Mouse (Mus musculus): ENCODE measurements around the gene Qtrt2.

Gene Qtrt2

GRCm38 (mm10) chr16:43816321-43816720 lies 110.3 kb downstream of the Qtrt2 start:
- no peak for DNase-seq (ENCODE audit: low spot score)

GRCm38 (mm10) chr16:43814644-43815043 lies 112.0 kb downstream of the Qtrt2 start:
- DNase-seq (ENCODE audit: low spot score) = no peak

Data from testis, postnatal 10 days (tissue).